Mouse (Mus musculus) CH12.LX (cell line): ENCODE results near the gene Six4. TPM values are rescaled to one million over a fixed set of nuclear protein-coding genes. Genes with fewer than 3 reads are reported as not detected.

Experiments
- DNase-seq: peaks from one replicate; pipeline ENCODE4 v3.0.0-alpha.2; 2013; ENCODE audit errors: extremely low read depth
- H3K27ac ChIP-seq: 2 replicates; pipeline ENCODE4 v1.5.1; 2012; ENCODE audit warnings: low read depth, mild to moderate bottlenecking, control low read depth, moderate library complexity; ENCODE audit not compliant: insufficient read depth
- H3K27me3 ChIP-seq: replicated peaks from 2 replicates; pipeline ENCODE3; 2012; ENCODE audit warnings: inconsistent platforms
- H3K36me3 ChIP-seq, 2 experiments: replicated peaks in 1 of 2; 2 replicates each; pipeline versions ENCODE3 to v1.6.1; 2012; ENCODE audit warnings: inconsistent platforms in 1 of 2, low read length in 1 of 2, mild to moderate bottlenecking in 1 of 2, mixed read lengths in 1 of 2, moderate library complexity in 1 of 2; ENCODE audit not compliant: control insufficient read depth in 1 of 2, insufficient read depth in 1 of 2
- H3K4me1 ChIP-seq, 2 experiments: 2 replicates each; pipeline ENCODE4 v1.6.1; 2012; ENCODE audit warnings: inconsistent platforms in 1 of 2, moderate library complexity in 1 of 2; ENCODE audit not compliant: insufficient read depth in 2 of 2, control insufficient read depth in 1 of 2
- H3K4me2 ChIP-seq: 2 replicates; pipeline ENCODE4 v1.6.1; 2012; ENCODE audit warnings: low read depth, mild to moderate bottlenecking, control low read depth; ENCODE audit not compliant: poor library complexity, insufficient read depth, severe bottlenecking
- H3K4me3 ChIP-seq, 3 experiments: fragments of 150-350 bp in 1 of 3; sonication (generic) in 1 of 3; replicated peaks in 1 of 3; 2 replicates each; pipeline versions ENCODE3 to v1.5.1; 2011 to 2012; ENCODE audit warnings: low read depth in 2 of 3, low read length in 2 of 3, mild to moderate bottlenecking in 2 of 3, moderate library complexity in 2 of 3, control low read depth in 1 of 3, improper control_type of control experiment in 1 of 3, inconsistent platforms in 1 of 3, mixed read lengths in 1 of 3; ENCODE audit not compliant: poor library complexity in 1 of 3
- H3K79me2 ChIP-seq: replicated peaks from 2 replicates; pipeline ENCODE4 v1.6.1; 2012; ENCODE audit warnings: mild to moderate bottlenecking, moderate library complexity; ENCODE audit not compliant: control insufficient read depth, poor library complexity, insufficient read depth, severe bottlenecking; ENCODE audit errors: extremely low read depth
- H3K9ac ChIP-seq: 2 replicates; pipeline ENCODE4 v1.6.1; 2012; ENCODE audit warnings: low read depth, mild to moderate bottlenecking, control low read depth, moderate library complexity; ENCODE audit not compliant: insufficient read depth
- H3K9me3 ChIP-seq: replicated peaks from 2 replicates; pipeline ENCODE3; 2012; ENCODE audit warnings: low read length, inconsistent platforms, mixed read lengths
- BHLHE40 ChIP-seq: IDR thresholded peaks from 2 replicates; pipeline ENCODE4 v1.6.1; 2011; ENCODE audit warnings: mild to moderate bottlenecking, low read depth, low read length, improper control_type of control experiment
- CHD1 ChIP-seq: IDR thresholded peaks from 2 replicates; pipeline ENCODE4 v1.6.1; 2012; ENCODE audit warnings: low read depth, low read length, improper control_type of control experiment, inconsistent platforms
- CHD2 ChIP-seq: IDR thresholded peaks from 2 replicates; pipeline ENCODE4 v1.6.1; 2011; ENCODE audit warnings: low read length, improper control_type of control experiment
- CTCF ChIP-seq, 2 experiments: IDR thresholded peaks in 1 of 2; conservative IDR thresholded peaks in 1 of 2; 2 replicates each; pipeline ENCODE4 v1.5.1; 2011 to 2012; ENCODE audit warnings: low read depth in 2 of 2, low read length in 2 of 2, improper control_type of control experiment in 1 of 2, inconsistent platforms in 1 of 2, mild to moderate bottlenecking in 1 of 2, moderate library complexity in 1 of 2
- E2F4 ChIP-seq: IDR thresholded peaks from 2 replicates; pipeline ENCODE4 v1.6.1; 2011; ENCODE audit warnings: low read depth, low read length, improper control_type of control experiment; ENCODE audit not compliant: insufficient replicate concordance
- ELF1 ChIP-seq: IDR thresholded peaks from 2 replicates; pipeline ENCODE4 v1.6.1; 2014; ENCODE audit warnings: low read depth, mild to moderate bottlenecking, inconsistent platforms, low read length, improper control_type of control experiment
- HCFC1 ChIP-seq: IDR thresholded peaks from 2 replicates; pipeline ENCODE4 v1.6.1; 2012; ENCODE audit warnings: low read depth, mild to moderate bottlenecking, inconsistent platforms, low read length, improper control_type of control experiment
- IRF4 ChIP-seq: IDR thresholded peaks from 2 replicates; pipeline ENCODE4 v1.6.1; 2014; ENCODE audit warnings: low read depth, mild to moderate bottlenecking, inconsistent platforms, low read length, improper control_type of control experiment
- JUN ChIP-seq: IDR thresholded peaks from 2 replicates; pipeline ENCODE4 v1.6.1; 2011; ENCODE audit warnings: low read depth, mild to moderate bottlenecking, low read length, improper control_type of control experiment, moderate library complexity; ENCODE audit not compliant: insufficient read depth
- KAT2A ChIP-seq: IDR thresholded peaks from 2 replicates; pipeline ENCODE4 v1.6.1; 2012; ENCODE audit warnings: low read length, improper control_type of control experiment, inconsistent platforms; ENCODE audit not compliant: insufficient replicate concordance
- MAX ChIP-seq: IDR thresholded peaks from 2 replicates; pipeline ENCODE4 v1.6.1; 2011; ENCODE audit warnings: low read length, improper control_type of control experiment
- MAZ ChIP-seq: IDR thresholded peaks from 2 replicates; pipeline ENCODE4 v1.6.1; 2012; ENCODE audit warnings: low read depth, mild to moderate bottlenecking, inconsistent platforms, low read length, improper control_type of control experiment, moderate library complexity
- MEF2A ChIP-seq: IDR thresholded peaks from 2 replicates; pipeline ENCODE4 v1.6.1; 2014; ENCODE audit warnings: low read depth, mild to moderate bottlenecking, inconsistent platforms, low read length, improper control_type of control experiment, borderline replicate concordance
- MXI1 ChIP-seq: IDR thresholded peaks from 2 replicates; pipeline ENCODE4 v1.6.1; 2011; ENCODE audit warnings: mild to moderate bottlenecking, low read depth, low read length, improper control_type of control experiment
- MYC ChIP-seq: IDR thresholded peaks from 2 replicates; pipeline ENCODE4 v1.6.1; 2011; ENCODE audit warnings: low read depth, mild to moderate bottlenecking, improper control_type of control experiment, low read length
- NELFE ChIP-seq: IDR thresholded peaks from 2 replicates; pipeline ENCODE4 v1.6.1; 2011; ENCODE audit warnings: low read depth, low read length, improper control_type of control experiment
- NRF1 ChIP-seq: IDR thresholded peaks from 2 replicates; pipeline ENCODE4 v1.6.1; 2014; ENCODE audit warnings: low read depth, mild to moderate bottlenecking, inconsistent platforms, low read length, improper control_type of control experiment, moderate library complexity
- POLR2A ChIP-seq: IDR thresholded peaks from 2 replicates; pipeline ENCODE4 v1.6.1; 2011; ENCODE audit warnings: low read depth, mild to moderate bottlenecking, improper control_type of control experiment, low read length
- RAD21 ChIP-seq: IDR thresholded peaks from 2 replicates; pipeline ENCODE4 v1.6.1; 2011; ENCODE audit warnings: low read depth, mild to moderate bottlenecking, low read length, improper control_type of control experiment, moderate library complexity
- RCOR1 ChIP-seq: conservative IDR thresholded peaks from 2 replicates; pipeline ENCODE4 v1.6.1; 2012; ENCODE audit warnings: low read depth, mild to moderate bottlenecking, inconsistent platforms, low read length, improper control_type of control experiment
- SIN3A ChIP-seq: IDR thresholded peaks from 2 replicates; pipeline ENCODE4 v1.6.1; 2012; ENCODE audit warnings: low read length, improper control_type of control experiment, inconsistent platforms
- SMC3 ChIP-seq: IDR thresholded peaks from 2 replicates; pipeline ENCODE4 v1.6.1; 2011; ENCODE audit warnings: low read depth, low read length, improper control_type of control experiment
- TBP ChIP-seq: conservative IDR thresholded peaks from 2 replicates; pipeline ENCODE4 v1.6.1; 2011; ENCODE audit warnings: low read depth, low read length, improper control_type of control experiment
- TCF12 ChIP-seq: IDR thresholded peaks from 2 replicates; pipeline ENCODE4 v1.6.1; 2014; ENCODE audit warnings: low read depth, mild to moderate bottlenecking, inconsistent platforms, low read length, improper control_type of control experiment
- UBTF ChIP-seq: IDR thresholded peaks from 2 replicates; pipeline ENCODE4 v1.6.1; 2012; ENCODE audit warnings: low read depth, mild to moderate bottlenecking, inconsistent platforms, low read length, improper control_type of control experiment, moderate library complexity
- USF1 ChIP-seq: IDR thresholded peaks from 2 replicates; pipeline ENCODE4 v1.6.1; 2014; ENCODE audit warnings: low read depth, mild to moderate bottlenecking, inconsistent platforms, low read length, improper control_type of control experiment
- USF2 ChIP-seq: conservative IDR thresholded peaks from 2 replicates; pipeline ENCODE4 v1.6.1; 2011; ENCODE audit warnings: low read depth, low read length, improper control_type of control experiment
- ZC3H11A ChIP-seq: IDR thresholded peaks from 2 replicates; pipeline ENCODE4 v1.6.1; 2012; ENCODE audit warnings: low read depth, mild to moderate bottlenecking, inconsistent platforms, low read length, improper control_type of control experiment
- ZKSCAN1 ChIP-seq: IDR thresholded peaks from 2 replicates; pipeline ENCODE4 v1.6.1; 2012; ENCODE audit warnings: low read depth, inconsistent platforms, low read length, improper control_type of control experiment, borderline replicate concordance
- ZMIZ1 ChIP-seq: IDR thresholded peaks from 2 replicates; pipeline ENCODE4 v1.6.1; 2012; ENCODE audit warnings: low read depth, mild to moderate bottlenecking, inconsistent platforms, low read length, improper control_type of control experiment
- dilution Hi-C: fragments of 300-500 bp; cut with MboI; formaldehyde crosslinking; loops from 2 replicates; pipeline ENCODE4 v1.14.3; 2020; ENCODE audit warnings: low sequenced_read_pairs; ENCODE audit not compliant: extremely low pct_unique_long_range_greater_than_20kb, extremely low pct_ligation_motif_present
- in situ Hi-C: fragments of 300-500 bp; cut with MboI; formaldehyde crosslinking; loops from 3 replicates; pipeline ENCODE4 v1.14.3; 2019; ENCODE audit warnings: low sequenced_read_pairs, low pct_ligation_motif_present, low pct_unique_long_range_greater_than_20kb, mixed read lengths
- polyA plus RNA-seq: library from polyadenylated mRNA; unstranded; fragments of >175 nt; gene quantifications from 2 replicates; pipeline ENCODE4 v1.2.1, GENCODE M21; 2012; ENCODE audit warnings: low read depth; ENCODE audit not compliant: insufficient read length
- total RNA-seq, 2 experiments: library from RNA; depleted of rRNA; stranded (reverse); fragments of 300-350 nt in 1 of 2; fragments of >200 nt in 1 of 2; gene quantifications; 2 replicates each; pipeline ENCODE4 v1.2.3; 2012 to 2014

Six4 gene
- total and polyA plus RNA-seq, 3 experiments = 2.0 to 2.5 (median 2.2) TPM

- no peak overlapping the region for H3K4me2 ChIP-seq
- no peaks in the 10 kb centered on the region for H3K36me3 ChIP-seq
- no peak overlapping the region for H3K9ac ChIP-seq
- peaks cover 0 to 12% of the 10 kb centered on the region in 2 experiments; a peak in 2 of 4 replicates for H3K4me1 ChIP-seq
- no peak for DNase-seq
- peak overlapping the region in 1 of 3 experiments; percentile 65 for H3K4me3 ChIP-seq
- H3K9me3 ChIP-seq = no peaks in the 10 kb centered on the region
- TF ChIP-seq TBP = no peak
- no peak for TF ChIP-seq TCF12
- TF ChIP-seq MXI1 = no peak
- no peak for TF ChIP-seq ZMIZ1
- TF ChIP-seq RAD21 = no peak
- TF ChIP-seq MYC = no peak
- no peak for TF ChIP-seq BHLHE40
- no peak for TF ChIP-seq CTCF (conservative IDR thresholded peaks at IDR 0.05 in 1 of 2, IDR thresholded peaks at IDR 0.05 in 1 of 2; ENCODE audit: low read depth in 2 of 2, low read length in 2 of 2)
- TF ChIP-seq KAT2A = no peak
- H3K27me3 ChIP-seq = peaks cover 28% of the 10 kb centered on the region
- H3K79me2 ChIP-seq = no peaks in the 10 kb centered on the region
- in situ Hi-C loops = no loop called here
- H3K27ac ChIP-seq = no peak overlapping the region
- dilution Hi-C loops = no loop called here
Measured at GRCm38 (mm10) chr12:73054576-73055185, 58.6 kb downstream of the Six4 start.

GRCm38 (mm10) chr12:73053668-73054241, 59.5 kb downstream of the Six4 start, which contains the start of gene Six1:
Gene Six1 (minus strand): TSS chr12:73053887.
- H3K27me3 ChIP-seq = peaks cover 33% of the 10 kb centered on the region
- peak within 1 kb of the TSS; percentile 54 to 77 (median 65) for H3K4me3 ChIP-seq
- in situ Hi-C loops (no loop called here), dilution Hi-C loops (no loop called here)
- H3K27ac ChIP-seq = no peak within 1 kb of the TSS
- peak; percentile 72 for DNase-seq
- H3K9ac ChIP-seq = peak within 1 kb of the TSS; percentile 79
- H3K79me2 ChIP-seq = no peaks in the 10 kb centered on the region
- peak within 1 kb of the TSS; percentile 70 for H3K4me2 ChIP-seq
- H3K4me1 ChIP-seq = peaks cover 0 to 12% of the 10 kb centered on the region in 2 experiments; a peak in 2 of 4 replicates
- H3K9me3 ChIP-seq = no peaks in the 10 kb centered on the region
- TF ChIP-seq CHD2 (0 out of 2 replicates have a peak, but pooled peaks have one; percentile 6), UBTF (peak; percentile 83), HCFC1 (peak; percentile 56), MXI1 (no peak), ZKSCAN1 (no peak), ELF1 (peak; percentile 66; the same call in 1 of the 2 replicates), MAZ (peak; percentile 96), CTCF (conservative IDR thresholded peaks at IDR 0.05 in 1 of 2, IDR thresholded peaks at IDR 0.05 in 1 of 2; ENCODE audit: low read depth in 2 of 2, low read length in 2 of 2) (peak in 1 of 2 experiments; percentile 72; a peak in 2 of 4 replicates), SMC3 (peak; percentile 50), RAD21 (peak; percentile 62), POLR2A (peak; percentile 73), ZC3H11A (no peak), RCOR1 (no peak), IRF4 (peak; percentile 88), KAT2A (no peak), TCF12 (peak; percentile 69; the same call in 1 of the 2 replicates), USF2 (no peak), SIN3A (no peak), JUN (no peak), USF1 (no peak), MAX (no peak), CHD1 (no peak), E2F4 (peak; percentile 48; the same call in 1 of the 2 replicates), NRF1 (no peak), MEF2A (peak; percentile 68), NELFE (peak; percentile 46)
- no peaks in the 10 kb centered on the region for H3K36me3 ChIP-seq
